Mouse (Mus musculus) limb, embryonic 11.5 days (tissue): ENCODE results near the gene Tmem245. TPM values are rescaled to one million over a fixed set of nuclear protein-coding genes. Genes with fewer than 3 reads are reported as not detected.

Experiments
- ATAC-seq: fragments of 200-750 bp; cut with Nextera tagmentation; 2 replicates; pipeline ENCODE4 v1.8.0; 2017; ENCODE audit warnings: low read depth; ENCODE audit not compliant: insufficient number of reproducible peaks, low FRiP score, low TSS enrichment
- DNase-seq: peaks from one replicate; pipeline ENCODE4 v3.0.0-alpha.2; 2015; ENCODE audit warnings: low spot score
- H3K27ac ChIP-seq: fragments of 300-500 bp; sonication (generic); replicated peaks from 2 replicates; pipeline ENCODE4 v1.5.1; 2014; ENCODE audit warnings: low read depth, mild to moderate bottlenecking, low read length
- H3K27me3 ChIP-seq: fragments of 300-500 bp; sonication (generic); 2 replicates; pipeline ENCODE4 v1.6.1; 2014; ENCODE audit warnings: mild to moderate bottlenecking, low read length, mixed read lengths; ENCODE audit not compliant: control insufficient read depth, insufficient read depth
- H3K36me3 ChIP-seq: fragments of 300-500 bp; sonication (generic); 2 replicates; pipeline ENCODE4 v1.6.1; 2014; ENCODE audit warnings: mild to moderate bottlenecking, low read length, moderate library complexity, mixed read lengths; ENCODE audit not compliant: control insufficient read depth, insufficient read depth
- H3K4me1 ChIP-seq: fragments of 300-500 bp; sonication (generic); 2 replicates; pipeline ENCODE4 v1.6.1; 2014; ENCODE audit warnings: low read length, mixed read lengths; ENCODE audit not compliant: control insufficient read depth, insufficient read depth
- H3K4me2 ChIP-seq: fragments of 300-500 bp; sonication (generic); 2 replicates; pipeline ENCODE4 v1.6.1; 2014; ENCODE audit warnings: low read depth, mild to moderate bottlenecking, moderate library complexity; ENCODE audit not compliant: severe bottlenecking
- H3K4me3 ChIP-seq: fragments of 300-500 bp; sonication (generic); 2 replicates; pipeline ENCODE4 v1.5.1; 2014; ENCODE audit warnings: low read depth, low read length
- H3K9ac ChIP-seq: fragments of 300-500 bp; sonication (generic); 2 replicates; pipeline ENCODE4 v1.6.1; 2014; ENCODE audit warnings: mild to moderate bottlenecking, low read length
- H3K9me3 ChIP-seq: fragments of 300-500 bp; sonication (generic); 2 replicates; pipeline ENCODE4 v1.6.1; 2016; ENCODE audit warnings: low read length; ENCODE audit not compliant: control insufficient read depth
- WGBS: fragments of 180-500 bp; shearing (Covaris S2); extraction: QIAGEN DNeasy Blood & Tissue Kit; methylation state at CpG from one replicate; pipeline ENCODE4 v1.1.7; 2014; 5-methylcytosine and 5-hydroxymethylcytosine counted together
- polyA plus RNA-seq: library from polyadenylated mRNA; unstranded; fragments of >200 nt; fragmentation: Nextera tagmentation; extraction: Ambion mirVana; gene quantifications from 2 replicates; pipeline ENCODE4 v1.2.1, GENCODE M21; 2014

Tmem245 gene
- polyA plus RNA-seq, 1 experiment from 2014 or later = 8.8 TPM

GRCm38 (mm10) chr4:56842501-56842900 lies 104.7 kb downstream of the Tmem245 start:
- H3K4me2 ChIP-seq = no peak overlapping the region
- no peaks in the 10 kb centered on the region for H3K4me1 ChIP-seq
- no peaks in the 10 kb centered on the region for H3K9me3 ChIP-seq
- no peak overlapping the region for H3K27ac ChIP-seq
- no peaks in the 10 kb centered on the region for H3K27me3 ChIP-seq
- no peak overlapping the region for H3K4me3 ChIP-seq
- ATAC-seq (no peak), DNase-seq (no peak)
- H3K36me3 ChIP-seq = peaks cover 6% of the 10 kb centered on the region; the same call in 1 of the 2 replicates
- no peak overlapping the region for H3K9ac ChIP-seq
- WGBS = 89% methylated on average over 7 of the region's 7 CpGs

- H3K4me1 ChIP-seq = no peaks in the 10 kb centered on the region
- H3K9ac ChIP-seq = no peak overlapping the region
- H3K27ac ChIP-seq = no peak overlapping the region
- no peaks in the 10 kb centered on the region for H3K9me3 ChIP-seq
- ATAC-seq (no peak), DNase-seq (no peak)
- peaks cover 3% of the 10 kb centered on the region; the same call in 1 of the 2 replicates for H3K36me3 ChIP-seq
- H3K27me3 ChIP-seq = no peaks in the 10 kb centered on the region
- WGBS = 86% methylated on average over 3 of the region's 3 CpGs
- no peak overlapping the region for H3K4me3 ChIP-seq
- no peak overlapping the region for H3K4me2 ChIP-seq
Measured at GRCm38 (mm10) chr4:56840297-56840696, 106.9 kb downstream of the Tmem245 start.

- no peaks in the 10 kb centered on the region for H3K27me3 ChIP-seq
- H3K4me3 ChIP-seq = no peak overlapping the region
- H3K27ac ChIP-seq = no peak overlapping the region
- DNase-seq (no peak), ATAC-seq (no peak)
- 90% methylated on average over 6 of the region's 6 CpGs for WGBS
- no peak overlapping the region for H3K9ac ChIP-seq
- H3K36me3 ChIP-seq = no peaks in the 10 kb centered on the region
- H3K4me1 ChIP-seq = no peaks in the 10 kb centered on the region
- no peaks in the 10 kb centered on the region for H3K9me3 ChIP-seq
- H3K4me2 ChIP-seq = no peak overlapping the region
Measured at GRCm38 (mm10) chr4:56837661-56838060, 109.6 kb downstream of the Tmem245 start.

GRCm38 (mm10) chr4:56831998-56832397 lies 115.2 kb downstream of the Tmem245 start:
- 88% methylated on average over 7 of the region's 7 CpGs for WGBS
- no peak for DNase-seq

GRCm38 (mm10) chr4:56831013-56831609 lies 116.1 kb downstream of the Tmem245 start:
- Histone ChIP-seq H3K27ac (no peak overlapping the region), H3K9ac (no peak overlapping the region), H3K4me1 (no peaks in the 10 kb centered on the region), H3K4me3 (no peak overlapping the region), H3K27me3 (no peaks in the 10 kb centered on the region), H3K4me2 (no peak overlapping the region), H3K36me3 (0 out of 2 replicates have a peak, but pooled peaks cover 3% of the 10 kb centered on the region), H3K9me3 (no peaks in the 10 kb centered on the region)
- ATAC-seq = no peak
- 61% methylated on average over 13 of the region's 13 CpGs for WGBS
- DNase-seq = no peak

More at GRCm38 (mm10) chr4:56831998-56832397, 115.2 kb downstream of the Tmem245 start:
- H3K4me3 ChIP-seq = no peak overlapping the region
- H3K36me3 ChIP-seq = 0 out of 2 replicates have a peak, but pooled peaks cover 3% of the 10 kb centered on the region
- ATAC-seq = no peak
- H3K4me1 ChIP-seq = no peaks in the 10 kb centered on the region
- H3K4me2 ChIP-seq = no peak overlapping the region
- no peaks in the 10 kb centered on the region for H3K27me3 ChIP-seq
- no peak overlapping the region for H3K9ac ChIP-seq
- no peak overlapping the region for H3K27ac ChIP-seq
- no peaks in the 10 kb centered on the region for H3K9me3 ChIP-seq

- DNase-seq (no peak), ATAC-seq (no peak; the same call in 1 of the 2 replicates)
- Histone ChIP-seq H3K27ac (no peak overlapping the region), H3K27me3 (no peaks in the 10 kb centered on the region), H3K9ac (no peak overlapping the region), H3K9me3 (no peaks in the 10 kb centered on the region), H3K4me2 (no peak overlapping the region), H3K4me1 (no peaks in the 10 kb centered on the region), H3K36me3 (0 out of 2 replicates have a peak, but pooled peaks cover 3% of the 10 kb centered on the region), H3K4me3 (no peak overlapping the region)
- 70% methylated on average over 7 of the region's 7 CpGs for WGBS
Measured at GRCm38 (mm10) chr4:56829511-56829921, 117.7 kb downstream of the Tmem245 start.

- DNase-seq (no peak), ATAC-seq (no peak)
- no peak overlapping the region for H3K27ac ChIP-seq
- no peaks in the 10 kb centered on the region for H3K9me3 ChIP-seq
- WGBS = 82% methylated on average over 3 of the region's 3 CpGs
- H3K4me2 ChIP-seq = no peak overlapping the region
- H3K4me3 ChIP-seq = no peak overlapping the region
- no peaks in the 10 kb centered on the region for H3K27me3 ChIP-seq
- no peaks in the 10 kb centered on the region for H3K4me1 ChIP-seq
- H3K9ac ChIP-seq = no peak overlapping the region
- 0 out of 2 replicates have a peak, but pooled peaks cover 3% of the 10 kb centered on the region for H3K36me3 ChIP-seq
Measured at GRCm38 (mm10) chr4:56828932-56829331, 118.3 kb downstream of the Tmem245 start.

- 92% methylated on average over 9 of the region's 9 CpGs for WGBS
- Histone ChIP-seq H3K9ac (no peak overlapping the region), H3K9me3 (no peaks in the 10 kb centered on the region), H3K27me3 (no peaks in the 10 kb centered on the region), H3K4me1 (no peaks in the 10 kb centered on the region), H3K4me2 (no peak overlapping the region), H3K27ac (no peak overlapping the region), H3K4me3 (no peak overlapping the region), H3K36me3 (0 out of 2 replicates have a peak, but pooled peaks cover 2% of the 10 kb centered on the region)
- ATAC-seq = no peak
- no peak for DNase-seq
Measured at GRCm38 (mm10) chr4:56824231-56824630, 123.0 kb downstream of the Tmem245 start.
